Mouse (Mus musculus): ENCODE data around the gene Sox12. TPM values are rescaled to one million over a fixed set of nuclear protein-coding genes. Genes with fewer than 3 reads are reported as not detected.

Sox12 gene
- 1 to 10 TPM; 6.7 to 9.7 TPM for polyA plus RNA-seq (2012; fragmentation: generic; extraction: Trizol)

GRCm38 (mm10) chr2:152397680-152398435 is at the start of gene Sox12:
Sox12 (minus strand) TSS chr2:152398063.

GRCm38 (mm10) chr2:152415287-152415686 is 17.4 kb upstream of the Sox12 start, which contains the start of gene 6820408C15Rik:
6820408C15Rik (plus strand) TSS chr2:152415587.

GRCm38 (mm10) chr2:152414591-152415165 is 16.8 kb upstream of the Sox12 start, which contains the start of gene Zcchc3:
Zcchc3 (minus strand) TSS chr2:152415027.

DNA sequence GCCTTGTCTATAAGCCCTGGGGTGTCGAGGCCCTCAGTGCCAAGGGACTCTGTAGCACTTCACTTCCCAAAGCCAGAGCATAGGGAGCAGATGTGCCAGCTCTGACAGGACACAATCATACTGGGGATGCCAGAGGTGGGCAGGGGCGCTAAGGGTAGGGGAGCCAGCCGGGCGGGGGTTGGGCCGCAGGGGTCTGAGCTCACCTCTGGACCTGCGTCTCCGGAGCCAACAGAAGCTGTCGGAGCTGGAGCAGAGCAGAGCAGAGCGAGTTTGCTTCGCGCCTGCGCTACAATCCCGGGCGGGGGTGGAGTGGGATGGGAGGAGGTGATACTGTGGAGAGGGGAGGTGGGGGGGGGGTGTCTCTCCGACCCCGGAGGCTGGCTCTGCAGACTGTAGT is 21.5 kb downstream of the Sox12 start, which contains the start of gene Nrsn2:
Gene Nrsn2, minus strand, starts transcription at position 294 of the 397 bp plus-strand sequence.

Other genes with a start within 250 kb of the Sox12 start
- gene Csnk2a1, start 171.2 kb downstream of the Sox12 start, polyA plus RNA-seq (2012; fragmentation: generic; extraction: Trizol): 10 to 100 TPM in 1 of 2 experiments, 1 to 10 TPM in 1; 3.3 to 25.6 TPM
- 10 to 100 TPM; 19.4 to 42.5 TPM for gene Tbc1d20, start 104.2 kb downstream of the Sox12 start, polyA plus RNA-seq (2012; fragmentation: generic; extraction: Trizol)
- 10 to 100 TPM; 59.3 to 79.2 TPM for gene Rbck1, start 65.4 kb downstream of the Sox12 start, polyA plus RNA-seq (2012; fragmentation: generic; extraction: Trizol)
- gene Trib3, start 54.0 kb downstream of the Sox12 start, polyA plus RNA-seq (2012; fragmentation: generic; extraction: Trizol): 1 to 10 TPM; 3.7 to 5.4 TPM
- gene Nrsn2, start 21.4 kb downstream of the Sox12 start, polyA plus RNA-seq (2012; fragmentation: generic; extraction: Trizol): not detected
- gene Zcchc3, start 17.0 kb upstream of the Sox12 start, polyA plus RNA-seq (2012; fragmentation: generic; extraction: Trizol): under 1 TPM; 0.26 to 0.84 TPM
- gene 6820408C15Rik, start 17.5 kb upstream of the Sox12 start, polyA plus RNA-seq (2012; fragmentation: generic; extraction: Trizol): not detected
- gene Defb23, start 66.6 kb upstream of the Sox12 start, polyA plus RNA-seq (2012; fragmentation: generic; extraction: Trizol): not detected
- gene Defb20, start 79.0 kb upstream of the Sox12 start, polyA plus RNA-seq (2012; fragmentation: generic; extraction: Trizol): not detected
- gene Defb22, start 92.1 kb upstream of the Sox12 start, polyA plus RNA-seq (2012; fragmentation: generic; extraction: Trizol): not detected
- gene Defb26, start 113.6 kb upstream of the Sox12 start, polyA plus RNA-seq (2012; fragmentation: generic; extraction: Trizol): not detected
- not detected for gene Defb28, start 120.2 kb upstream of the Sox12 start, polyA plus RNA-seq (2012; fragmentation: generic; extraction: Trizol)
- gene Defb29, start 142.0 kb upstream of the Sox12 start, polyA plus RNA-seq (2012; fragmentation: generic; extraction: Trizol): not detected
- gene Gm17416, start 171.3 kb upstream of the Sox12 start, polyA plus RNA-seq (2012; fragmentation: generic; extraction: Trizol): not detected
- gene Defb21, start 174.7 kb upstream of the Sox12 start, polyA plus RNA-seq (2012; fragmentation: generic; extraction: Trizol): not detected
- not detected for gene Defb19, start 182.2 kb upstream of the Sox12 start, polyA plus RNA-seq (2012; fragmentation: generic; extraction: Trizol)
- not detected for gene Defb45, start 201.3 kb upstream of the Sox12 start, polyA plus RNA-seq (2012; fragmentation: generic; extraction: Trizol)
- gene Defb36, start 206.3 kb upstream of the Sox12 start, polyA plus RNA-seq (2012; fragmentation: generic; extraction: Trizol): not detected
- gene Defb25, start 225.0 kb upstream of the Sox12 start, polyA plus RNA-seq (2012; fragmentation: generic; extraction: Trizol): under 1 TPM in 1 of 2 experiments, not detected in 1; 0.22 TPM
- under 1 TPM in 1 of 2 experiments, not detected in 1; 0.05 TPM for gene Rem1, start 228.9 kb upstream of the Sox12 start, polyA plus RNA-seq (2012; fragmentation: generic; extraction: Trizol)